Mouse (Mus musculus) kidney, postnatal 4 days (tissue): ENCODE measurements at regions not wholly inside any gene's neighbourhood (a gene's known extent, or its start where the extent isn't known, plus 50 kb on each side); places are given as distances from the start of the nearest gene placed in this dataset.
"Not testable (repeated sequence)": the region's sequence is repeated elsewhere in the genome, so short reads cannot be mapped to it uniquely, and the experiment has no call there.

ENCODE experiments used
- DNase-seq, 2 experiments: peaks; one replicate each; pipeline ENCODE4 v3.0.0; 2021; ENCODE audit warnings: mixed read lengths in 2 of 2

DNA sequence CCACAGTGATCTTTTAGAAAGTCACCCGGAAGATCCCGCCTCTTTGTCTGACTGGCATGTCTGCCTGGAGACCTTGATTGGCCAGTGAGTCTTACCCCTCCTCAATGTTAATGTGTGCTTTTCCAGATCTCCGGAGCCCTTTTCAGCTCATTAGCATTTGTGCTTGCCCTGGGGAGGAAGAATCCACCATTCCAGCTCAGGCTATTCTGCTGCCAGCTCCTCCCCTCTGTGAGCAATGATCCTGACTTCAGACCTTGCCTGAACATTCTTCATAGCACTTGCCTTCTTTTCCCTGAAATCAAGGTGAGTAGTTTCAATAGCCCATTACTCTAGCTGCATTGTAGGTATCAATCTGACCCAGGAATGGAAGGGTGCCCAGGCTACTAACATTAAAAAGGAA, 102.2 kb upstream of the Gm10767 start:
- DNase-seq = not testable (repeated sequence)

DNA sequence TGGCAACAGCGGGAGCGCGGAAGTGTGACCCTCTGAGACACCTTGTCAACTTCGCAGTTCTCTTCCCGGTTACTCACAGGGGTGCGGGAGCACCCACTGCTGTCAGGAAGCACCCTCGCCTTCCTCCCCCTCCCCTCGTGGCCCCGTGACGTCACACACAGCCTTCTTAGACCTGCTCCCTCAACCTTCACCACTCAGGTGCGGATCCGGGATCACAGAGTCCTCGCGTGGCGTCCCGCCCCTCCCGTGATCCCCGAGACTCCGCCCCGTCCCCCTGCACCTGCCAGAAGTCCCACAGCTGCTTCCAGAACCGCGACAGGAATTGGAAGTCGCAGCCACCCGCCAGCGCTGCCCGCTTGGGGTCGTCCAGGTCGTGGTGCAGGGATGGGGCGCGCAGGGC, 97.1 kb upstream of the Gm10767 start:
- peak in 1 of 2 experiments; percentile 6 for DNase-seq
